Mouse (Mus musculus) lung, postnatal 0 days (tissue): Measurements from ENCODE around the gene Phxr2. TPM values are rescaled to one million over a fixed set of nuclear protein-coding genes. Genes with fewer than 3 reads are reported as not detected.

Experiments used
- ATAC-seq: fragments of 200-750 bp; cut with Nextera tagmentation; 2 replicates; pipeline ENCODE4 v1.8.0; 2017; ENCODE audit warnings: moderate library complexity
- DNase-seq: peaks from one replicate; pipeline ENCODE4 v3.0.0-alpha.2; 2016; ENCODE audit warnings: low spot score
- H3K27ac ChIP-seq: fragments of 300-500 bp; sonication (generic); 2 replicates; pipeline ENCODE4 v1.5.1; 2014; ENCODE audit warnings: antibody characterized with exemption, mild to moderate bottlenecking, low read length, mixed read lengths
- H3K27me3 ChIP-seq: fragments of 300-500 bp; sonication (generic); replicated peaks from 2 replicates; pipeline ENCODE4 v1.6.1; 2014; ENCODE audit warnings: low read length, mixed read lengths; ENCODE audit not compliant: insufficient read depth
- H3K36me3 ChIP-seq: fragments of 300-500 bp; sonication (generic); 2 replicates; pipeline ENCODE4 v1.6.1; 2014; ENCODE audit warnings: low read length, mixed read lengths; ENCODE audit not compliant: insufficient read depth
- H3K4me1 ChIP-seq: fragments of 300-500 bp; sonication (generic); 2 replicates; pipeline ENCODE4 v1.6.1; 2014; ENCODE audit warnings: antibody characterized with exemption, low read depth, low read length, mixed read lengths; ENCODE audit not compliant: insufficient read depth
- H3K4me2 ChIP-seq: fragments of 300-500 bp; sonication (generic); replicated peaks from 2 replicates; pipeline ENCODE4 v1.6.1; 2014; ENCODE audit warnings: low read depth, mild to moderate bottlenecking, low read length, moderate library complexity, mixed read lengths
- H3K4me3 ChIP-seq: fragments of 300-500 bp; sonication (generic); 2 replicates; pipeline ENCODE4 v1.5.1; 2014; ENCODE audit warnings: low read depth, low read length
- H3K9ac ChIP-seq: fragments of 300-500 bp; sonication (generic); replicated peaks from 2 replicates; pipeline ENCODE4 v1.6.1; 2014; ENCODE audit warnings: low read depth, mild to moderate bottlenecking
- H3K9me3 ChIP-seq: fragments of 300-500 bp; sonication (generic); 2 replicates; pipeline ENCODE4 v1.6.1; 2016; ENCODE audit warnings: low read length, mixed read lengths
- CTCF ChIP-seq: IDR thresholded peaks from 2 replicates; pipeline ENCODE4 v1.5.1; 2016; ENCODE audit warnings: antibody characterized with exemption, mild to moderate bottlenecking
- EP300 ChIP-seq: IDR thresholded peaks from 2 replicates; pipeline ENCODE4 v1.6.1; 2016; ENCODE audit warnings: antibody characterized with exemption, mild to moderate bottlenecking, control low read depth
- WGBS: fragments of 180-500 bp; shearing (Covaris S2); extraction: QIAGEN DNeasy Blood & Tissue Kit; methylation state at CpG from one replicate; pipeline ENCODE4 v1.1.7; 2014; 5-methylcytosine and 5-hydroxymethylcytosine counted together
- polyA plus RNA-seq: library from polyadenylated mRNA; unstranded; fragments of >200 nt; fragmentation: Nextera tagmentation; extraction: Ambion mirVana; gene quantifications from 2 replicates; pipeline ENCODE4 v1.2.1, GENCODE M21; 2015

The Phxr2 gene
- polyA plus RNA-seq, 1 experiment from 2014 or later: not detected

DNA sequence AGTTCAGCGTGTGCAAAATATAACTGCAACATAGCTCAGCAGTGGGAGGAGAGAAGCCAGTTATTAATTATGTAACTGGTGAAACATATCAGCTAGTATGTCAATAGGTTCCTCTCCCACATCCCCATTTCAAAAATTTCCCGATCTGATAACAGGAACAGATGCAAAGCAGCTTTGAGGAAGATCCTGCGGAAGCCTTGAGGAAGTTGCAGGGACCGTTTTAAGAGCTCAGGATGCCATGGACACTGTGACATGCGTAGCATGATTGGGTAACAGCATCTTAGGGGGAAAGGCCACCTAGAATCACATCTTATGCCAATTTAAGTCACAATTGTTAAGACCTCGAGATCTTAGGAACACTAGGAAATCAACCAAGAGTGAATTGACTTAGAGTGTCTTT is 36.2 kb downstream of the Phxr2 start:
- H3K4me1 ChIP-seq: no peaks in the 10 kb centered on the region

DNA sequence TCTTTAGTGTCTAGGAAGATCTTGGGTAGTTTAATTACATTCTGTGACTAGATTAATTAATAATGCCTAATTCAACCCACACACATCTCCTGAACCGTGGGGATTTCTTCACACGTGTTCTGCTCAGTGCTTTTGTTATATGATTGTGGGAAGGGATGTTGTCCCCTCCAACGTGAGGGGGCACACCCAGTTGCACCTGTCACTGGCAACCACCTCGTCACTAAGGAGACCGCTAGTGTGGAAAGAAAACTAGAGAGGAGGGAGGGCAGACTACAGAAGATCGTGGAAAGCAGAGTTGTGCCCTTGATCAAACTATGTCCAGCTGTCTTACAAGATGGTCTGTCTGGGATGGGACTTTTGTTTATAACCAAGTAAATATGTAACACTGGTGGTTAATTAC is 40.1 kb downstream of the Phxr2 start:
- DNase-seq (no peak), ATAC-seq (no peak)
- no peaks in the 10 kb centered on the region for H3K4me1 ChIP-seq
- H3K9me3 ChIP-seq: no peaks in the 10 kb centered on the region
- TF ChIP-seq EP300 (no peak), CTCF (no peak)
- no peak overlapping the region for H3K27ac ChIP-seq
- H3K27me3 ChIP-seq: no peaks in the 10 kb centered on the region
- no peak overlapping the region for H3K4me3 ChIP-seq
- no peak overlapping the region for H3K9ac ChIP-seq
- H3K36me3 ChIP-seq: no peaks in the 10 kb centered on the region
- 63% methylated on average over 6 of the region's 6 CpGs for WGBS
- H3K4me2 ChIP-seq: no peak overlapping the region

More for the DNA sequence above, 36.2 kb downstream of the Phxr2 start:
- DNase-seq (no peak), ATAC-seq (no peak)
- Histone ChIP-seq H3K27ac (no peak overlapping the region), H3K27me3 (no peaks in the 10 kb centered on the region), H3K36me3 (no peaks in the 10 kb centered on the region), H3K4me3 (no peak overlapping the region), H3K9me3 (no peaks in the 10 kb centered on the region), H3K9ac (no peak overlapping the region), H3K4me2 (no peak overlapping the region)
- WGBS: 60% methylated on average over 6 of the region's 6 CpGs
- TF ChIP-seq CTCF (no peak), EP300 (no peak)

DNA sequence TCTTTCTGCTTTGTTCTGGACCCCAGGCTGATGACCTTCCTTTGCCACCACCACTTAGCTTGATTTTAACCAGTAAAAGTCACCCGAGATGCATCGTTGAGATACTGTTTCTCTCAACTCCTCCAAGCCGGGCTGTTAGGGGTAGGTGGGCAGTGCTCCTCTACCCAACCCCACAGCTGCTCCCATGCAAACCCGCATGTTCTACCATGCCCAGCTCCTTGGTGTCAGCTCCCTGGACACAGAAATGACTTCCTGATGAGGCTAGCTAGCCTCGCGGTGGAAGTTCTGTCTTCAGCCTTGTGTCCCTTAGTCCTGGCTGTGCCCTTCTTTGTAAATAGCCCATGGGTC is 40.9 kb downstream of the Phxr2 start:
- 65% methylated on average over 6 of the region's 6 CpGs for WGBS
- no peak overlapping the region for H3K4me2 ChIP-seq
- DNase-seq (no peak), ATAC-seq (no peak)
- H3K4me3 ChIP-seq: no peak overlapping the region
- H3K9ac ChIP-seq: no peak overlapping the region
- no peaks in the 10 kb centered on the region for H3K27me3 ChIP-seq
- no peaks in the 10 kb centered on the region for H3K9me3 ChIP-seq
- TF ChIP-seq CTCF (no peak), EP300 (no peak)
- no peaks in the 10 kb centered on the region for H3K36me3 ChIP-seq
- no peaks in the 10 kb centered on the region for H3K4me1 ChIP-seq
- H3K27ac ChIP-seq: no peak overlapping the region

DNA sequence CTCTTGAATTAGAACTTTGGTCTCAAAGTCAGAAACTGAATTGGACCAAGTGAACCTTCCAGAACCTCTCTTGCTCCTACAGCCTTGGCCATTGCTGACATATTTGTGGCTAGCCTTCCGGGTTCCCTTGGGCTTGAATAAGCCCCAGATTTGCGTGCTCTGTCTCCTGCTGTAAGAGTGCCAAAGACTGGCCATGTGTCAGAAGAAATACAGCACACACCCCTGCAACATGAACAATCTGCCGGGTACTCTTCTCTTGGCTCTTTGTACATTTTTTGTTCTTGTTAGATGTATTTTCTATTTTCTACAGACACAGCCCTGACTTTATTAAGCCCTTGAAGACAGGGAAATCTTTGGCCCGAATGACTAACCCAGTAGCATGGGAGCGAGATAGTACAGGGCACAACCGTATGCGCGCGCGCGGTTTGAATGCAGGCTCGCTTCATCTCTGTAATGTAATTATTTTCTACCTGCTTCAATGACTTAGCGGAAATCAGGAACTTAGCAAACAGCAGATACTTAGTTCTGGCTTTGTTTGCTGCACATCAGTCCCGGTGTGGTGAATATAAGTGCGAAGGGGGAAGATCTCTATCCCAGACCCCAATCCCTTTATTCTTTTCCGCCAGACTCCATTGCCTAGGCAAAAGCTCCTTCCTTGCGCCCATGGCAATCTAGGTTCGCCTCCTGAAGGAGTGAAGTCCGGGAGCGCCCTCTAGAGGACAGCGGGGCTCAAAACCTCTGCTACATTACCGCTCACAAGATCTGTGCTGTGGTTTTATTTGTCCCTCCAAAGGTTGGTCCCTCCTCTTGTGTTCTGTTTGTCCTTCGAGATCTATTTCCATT is 41.5 kb downstream of the Phxr2 start:
- Histone ChIP-seq H3K36me3 (no peaks in the 10 kb centered on the region), H3K9me3 (no peaks in the 10 kb centered on the region), H3K4me1 (no peaks in the 10 kb centered on the region), H3K9ac (no peak overlapping the region), H3K4me3 (no peak overlapping the region), H3K4me2 (no peak overlapping the region), H3K27me3 (no peaks in the 10 kb centered on the region; the same call in 1 of the 2 replicates), H3K27ac (no peak overlapping the region)
- 44% methylated on average over 23 of the region's 23 CpGs for WGBS
- TF ChIP-seq CTCF: peak; percentile 96
- TF ChIP-seq EP300: no peak
- peak; percentile 89 for DNase-seq
- peak; percentile 80 for ATAC-seq

DNA sequence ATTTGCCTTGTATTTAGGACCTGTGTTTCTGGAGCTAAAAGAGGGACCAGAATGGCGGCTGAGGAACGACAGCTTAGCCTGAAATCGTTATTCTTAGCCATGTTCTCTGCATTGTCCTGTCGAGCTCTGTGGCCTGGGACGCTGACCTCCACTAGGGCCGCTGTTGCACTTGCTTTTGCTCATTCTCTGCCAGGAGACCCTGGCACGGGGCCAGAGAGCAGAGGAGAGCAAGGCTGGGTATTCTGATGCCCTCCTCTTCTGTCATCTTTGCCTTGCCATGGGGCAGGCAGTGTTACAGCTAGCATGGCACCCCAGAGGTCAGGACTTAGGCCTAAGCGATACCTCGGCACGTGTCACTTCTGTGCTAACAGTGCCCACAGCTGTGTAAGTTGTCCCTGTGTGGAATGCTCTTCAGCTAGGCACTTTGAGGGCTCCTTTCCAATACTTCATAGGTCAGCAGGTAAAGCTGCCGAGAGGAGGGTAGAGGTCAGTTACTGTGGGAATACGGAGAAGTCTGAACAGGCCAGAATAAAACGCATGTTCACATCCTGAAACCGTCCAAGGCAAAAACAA is 42.6 kb downstream of the Phxr2 start:
- WGBS: 67% methylated on average over 14 of the region's 14 CpGs
- H3K4me2 ChIP-seq: no peak overlapping the region
- TF ChIP-seq CTCF (peak; percentile 27), EP300 (no peak)
- peak; percentile 49 for DNase-seq
- no peak overlapping the region for H3K9ac ChIP-seq
- no peaks in the 10 kb centered on the region; the same call in 1 of the 2 replicates for H3K27me3 ChIP-seq
- no peaks in the 10 kb centered on the region for H3K9me3 ChIP-seq
- no peaks in the 10 kb centered on the region for H3K36me3 ChIP-seq
- no peak overlapping the region for H3K27ac ChIP-seq
- H3K4me3 ChIP-seq: no peak overlapping the region
- H3K4me1 ChIP-seq: no peaks in the 10 kb centered on the region
- ATAC-seq: peak; percentile 68

DNA sequence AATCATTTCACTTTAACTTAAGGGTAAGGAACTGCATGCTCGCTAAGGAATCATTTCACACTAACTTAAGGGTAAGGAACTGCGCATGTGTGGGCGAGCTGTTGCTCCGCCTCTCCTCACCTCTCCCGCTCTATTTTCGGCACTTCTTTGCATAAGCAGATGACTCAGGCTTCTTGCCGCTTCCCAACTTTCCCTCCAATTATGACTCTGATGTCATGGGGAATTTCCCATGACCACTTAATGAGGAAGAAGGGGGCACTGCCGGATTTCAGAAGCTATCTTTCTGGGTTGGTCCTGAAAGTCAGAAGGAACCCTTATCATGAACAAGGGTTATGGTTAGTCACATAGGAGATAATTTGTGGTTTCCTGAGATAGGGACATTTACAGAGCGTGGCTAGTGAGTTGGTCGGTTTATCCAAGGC is 44.5 kb downstream of the Phxr2 start:
- 75% methylated on average over 10 of the region's 10 CpGs for WGBS
- Histone ChIP-seq H3K9ac (no peak overlapping the region), H3K4me1 (no peaks in the 10 kb centered on the region), H3K27me3 (no peaks in the 10 kb centered on the region; the same call in 1 of the 2 replicates), H3K9me3 (no peaks in the 10 kb centered on the region), H3K4me3 (no peak overlapping the region), H3K27ac (no peak overlapping the region), H3K36me3 (no peaks in the 10 kb centered on the region), H3K4me2 (no peak overlapping the region)
- DNase-seq (no peak), ATAC-seq (no peak)
- no peak for TF ChIP-seq CTCF
- TF ChIP-seq EP300: no peak
